Mouse (Mus musculus): ENCODE results near the gene Bub3. TPM values are rescaled to one million over a fixed set of nuclear protein-coding genes. Genes with fewer than 3 reads are reported as not detected.

Bub3 gene
- polyA plus RNA-seq (2014; fragmentation: Illumina TruSeq; extraction: RNeasy Lipid Tissue Mini Kit (QIAGEN cat#74804)) = 37.5 TPM

GRCm38 (mm10) chr7:131559986-131560696 lies at the start of gene Bub3:
Bub3 (plus strand) TSS chr7:131560222.

GRCm38 (mm10) chr7:131542115-131542871 lies 17.7 kb upstream of the Bub3 start, which contains the start of gene Hmx3:
Hmx3 (plus strand) TSS chr7:131542867.

GRCm38 (mm10) chr7:131548473-131548872 lies 11.5 kb upstream of the Bub3 start, which contains the start of gene Hmx2:
Hmx2 (plus strand) TSS chr7:131548773.

Other genes starting within 250 kb of the Bub3 start
- 0.71 TPM for gene Cuzd1, start 237.9 kb upstream of the Bub3 start, polyA plus RNA-seq (2014; fragmentation: Illumina TruSeq; extraction: RNeasy Lipid Tissue Mini Kit (QIAGEN cat#74804))
- gene Fam24b, start 230.7 kb upstream of the Bub3 start, polyA plus RNA-seq (2014; fragmentation: Illumina TruSeq; extraction: RNeasy Lipid Tissue Mini Kit (QIAGEN cat#74804)) = not detected
- gene Fam24a, start 226.4 kb upstream of the Bub3 start, polyA plus RNA-seq (2014; fragmentation: Illumina TruSeq; extraction: RNeasy Lipid Tissue Mini Kit (QIAGEN cat#74804)) = not detected
- 6.2 TPM for gene 2310057M21Rik, start 197.5 kb upstream of the Bub3 start, polyA plus RNA-seq (2014; fragmentation: Illumina TruSeq; extraction: RNeasy Lipid Tissue Mini Kit (QIAGEN cat#74804))
- gene Pstk, start 189.1 kb upstream of the Bub3 start, polyA plus RNA-seq (2014; fragmentation: Illumina TruSeq; extraction: RNeasy Lipid Tissue Mini Kit (QIAGEN cat#74804)) = 48.9 TPM
- gene Ikzf5, start 149.7 kb upstream of the Bub3 start, polyA plus RNA-seq (2014; fragmentation: Illumina TruSeq; extraction: RNeasy Lipid Tissue Mini Kit (QIAGEN cat#74804)) = 48.9 TPM
- gene Acadsb, start 149.6 kb upstream of the Bub3 start, polyA plus RNA-seq (2014; fragmentation: Illumina TruSeq; extraction: RNeasy Lipid Tissue Mini Kit (QIAGEN cat#74804)) = 522 TPM
- gene Hmx3, start 17.4 kb upstream of the Bub3 start, polyA plus RNA-seq (2014; fragmentation: Illumina TruSeq; extraction: RNeasy Lipid Tissue Mini Kit (QIAGEN cat#74804)) = not detected
- gene Hmx2, start 11.4 kb upstream of the Bub3 start, polyA plus RNA-seq (2014; fragmentation: Illumina TruSeq; extraction: RNeasy Lipid Tissue Mini Kit (QIAGEN cat#74804)) = not detected

Data from ovary, adult 10 weeks (tissue).